Mouse (Mus musculus) CD8-positive naive resting alpha-beta T cell, adult 2 months (primary cell): Measurements from ENCODE around the gene Dhx58.
A peak's percentile ranks its signal among the peaks of the same experiment; 100 is the strongest.

ENCODE experiments used
- DNase-seq, 2 experiments: peaks; one replicate each; pipeline ENCODE4 v3.0.0; 2022; ENCODE audit warnings: low read depth in 2 of 2, low spot score in 2 of 2

The Dhx58 gene

GRCm38 (mm10) chr11:100648405-100648804 lies 55.7 kb downstream of the Dhx58 start:
- DNase-seq = no peak

- DNase-seq = peak; percentile 25 to 46
Observed at GRCm38 (mm10) chr11:100646265-100646664, 57.8 kb downstream of the Dhx58 start.
